Mouse (Mus musculus) CD4-positive, CD25-positive, alpha-beta regulatory T cell, adult 4 months (primary cell): Measurements from ENCODE around the gene Cdk13. TPM values are rescaled to one million over a fixed set of nuclear protein-coding genes. Genes with fewer than 3 reads are reported as not detected.

ENCODE experiments used
- ATAC-seq: one replicate; pipeline ENCODE4 v1.8.0; 2017
- polyA plus RNA-seq, 2 experiments: library from polyadenylated mRNA; unstranded; fragments of 100-300 nt; shearing (Covaris generic); gene quantifications; one replicate each; pipeline ENCODE4 v1.2.1; 2017

Cdk13 gene
- polyA plus RNA-seq, 2 experiments from 2014 or later, result 26.7 to 28.0 TPM

- no peak for ATAC-seq
Observed at GRCm38 (mm10) chr13:17754997-17755396, 49.9 kb downstream of the Cdk13 start.

- no peak for ATAC-seq
Observed at GRCm38 (mm10) chr13:17728798-17729197, 76.1 kb downstream of the Cdk13 start.

DNA sequence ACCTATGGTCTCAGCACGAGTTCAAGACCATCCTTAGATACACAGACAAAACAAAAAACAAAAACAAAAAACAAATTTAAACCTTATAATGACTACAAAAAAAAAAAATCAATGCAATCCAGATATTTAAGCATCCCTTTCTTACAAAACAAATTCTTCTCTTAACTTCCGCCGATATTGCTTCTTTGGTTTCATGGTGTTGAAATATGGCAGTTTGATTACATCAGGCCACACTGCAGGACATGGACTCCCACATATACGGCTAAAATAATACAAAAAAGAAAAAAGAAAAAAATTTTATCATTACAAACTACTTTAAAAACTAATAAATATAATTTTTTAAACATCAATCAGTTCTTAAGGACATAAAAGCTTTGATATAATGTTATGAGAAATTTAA lies 77.0 kb downstream of the Cdk13 start:
- no peak for ATAC-seq

GRCm38 (mm10) chr13:17717357-17717756 lies 87.5 kb downstream of the Cdk13 start:
- no peak for ATAC-seq

DNA sequence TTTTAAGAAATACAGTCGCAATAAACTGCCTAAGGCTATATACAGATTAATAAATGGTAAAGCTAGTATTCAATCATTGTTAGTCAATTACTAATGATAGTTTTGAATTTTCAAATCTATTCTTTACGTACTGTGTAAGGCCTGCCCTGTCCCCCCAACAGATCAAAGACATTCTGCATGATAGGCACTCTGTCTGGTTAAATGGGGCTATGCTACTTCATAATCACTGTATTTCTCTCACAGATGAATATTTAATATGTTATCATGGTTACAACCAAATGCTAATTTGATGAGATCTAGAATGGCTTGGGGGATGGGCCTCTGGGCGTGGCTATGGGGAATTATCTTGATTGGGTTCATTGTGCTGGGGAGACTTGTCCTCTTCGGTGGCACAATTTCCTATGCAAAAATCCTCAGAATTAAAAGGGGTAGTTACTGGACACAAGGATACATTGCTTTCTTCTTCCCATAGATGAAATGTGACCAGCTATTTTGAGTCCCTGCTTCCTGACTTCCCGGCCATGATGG lies 96.0 kb downstream of the Cdk13 start:
- no peak for ATAC-seq

DNA sequence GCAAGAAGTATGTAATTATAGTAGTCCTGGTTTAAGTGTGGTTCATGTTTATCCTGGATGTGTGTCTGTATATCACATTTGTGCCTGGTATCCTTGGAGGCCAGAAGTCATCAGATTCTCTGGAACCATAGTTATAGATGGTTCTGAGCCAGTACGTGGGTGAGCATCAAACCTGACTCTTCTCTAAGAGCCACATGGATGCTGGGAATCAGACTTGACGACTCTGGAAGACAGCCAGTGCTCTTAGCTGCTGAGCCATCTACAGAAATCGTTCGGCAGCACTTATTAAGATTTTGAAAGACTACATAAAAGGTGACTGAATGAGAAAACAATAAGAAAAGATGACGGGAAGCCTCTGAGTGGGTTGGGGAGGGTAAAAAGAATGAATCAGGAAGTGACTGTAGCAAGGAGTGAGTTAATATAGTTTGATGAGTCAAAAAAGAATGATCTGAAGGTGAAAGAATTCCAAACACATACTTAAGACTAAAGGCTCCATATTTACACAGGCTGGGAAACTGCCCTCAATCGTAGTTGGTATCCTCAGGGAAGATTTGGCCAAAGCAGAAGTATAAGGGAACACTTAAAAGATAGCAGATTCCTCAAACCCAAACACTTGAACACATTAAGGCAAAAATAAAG lies 99.6 kb downstream of the Cdk13 start:
- no peak for ATAC-seq

DNA sequence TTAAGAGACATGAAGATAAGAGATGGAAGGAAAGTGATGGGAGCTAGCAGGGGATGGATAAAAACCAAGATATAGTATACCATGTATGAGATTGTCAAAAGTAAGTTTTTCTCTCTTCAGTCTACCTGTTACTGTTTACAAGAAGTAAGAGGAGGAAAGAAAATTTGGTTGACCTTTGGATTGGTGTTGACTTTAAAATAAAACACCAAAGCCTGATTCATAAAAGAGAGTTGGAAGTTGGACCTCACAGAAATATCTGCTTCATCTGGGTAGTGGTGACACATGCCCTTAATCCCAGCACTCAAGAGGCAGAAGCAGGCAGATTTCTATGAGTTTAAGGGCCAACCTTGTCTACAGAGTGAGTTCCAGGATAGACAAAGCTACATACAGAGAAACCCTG lies 102.6 kb downstream of the Cdk13 start:
- no peak for ATAC-seq

GRCm38 (mm10) chr13:17701322-17701721 lies 103.6 kb downstream of the Cdk13 start:
- ATAC-seq, result no peak

DNA sequence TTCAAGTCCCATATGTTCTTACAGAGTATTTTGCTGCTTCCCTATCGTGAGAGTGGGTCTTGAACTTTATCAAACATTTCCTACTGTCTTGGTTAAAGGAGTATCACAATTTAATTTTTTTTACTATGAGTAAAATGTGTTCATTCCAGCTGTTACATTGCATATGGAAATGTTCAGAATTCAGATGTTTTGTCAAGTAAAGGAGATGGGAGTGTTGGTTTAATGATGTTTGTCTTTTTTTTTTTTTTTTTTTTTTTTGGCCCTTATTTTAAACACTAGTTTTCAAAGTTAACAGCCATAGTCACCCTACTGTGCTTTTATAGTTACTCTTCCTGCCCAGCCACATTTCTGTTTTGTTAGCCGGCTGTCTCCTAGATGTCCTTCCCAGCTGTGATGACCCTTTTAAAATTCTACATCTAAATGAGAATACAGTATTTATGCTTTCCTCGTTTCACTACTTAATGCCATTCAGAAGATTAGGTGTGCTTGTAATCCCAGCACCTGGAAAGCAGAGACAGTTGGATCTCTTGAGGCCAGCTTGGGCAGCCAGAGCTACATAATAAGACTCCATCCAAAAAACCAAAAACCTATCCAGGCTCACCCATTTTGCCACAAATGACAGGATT lies 104.7 kb downstream of the Cdk13 start:
- no peak for ATAC-seq

DNA sequence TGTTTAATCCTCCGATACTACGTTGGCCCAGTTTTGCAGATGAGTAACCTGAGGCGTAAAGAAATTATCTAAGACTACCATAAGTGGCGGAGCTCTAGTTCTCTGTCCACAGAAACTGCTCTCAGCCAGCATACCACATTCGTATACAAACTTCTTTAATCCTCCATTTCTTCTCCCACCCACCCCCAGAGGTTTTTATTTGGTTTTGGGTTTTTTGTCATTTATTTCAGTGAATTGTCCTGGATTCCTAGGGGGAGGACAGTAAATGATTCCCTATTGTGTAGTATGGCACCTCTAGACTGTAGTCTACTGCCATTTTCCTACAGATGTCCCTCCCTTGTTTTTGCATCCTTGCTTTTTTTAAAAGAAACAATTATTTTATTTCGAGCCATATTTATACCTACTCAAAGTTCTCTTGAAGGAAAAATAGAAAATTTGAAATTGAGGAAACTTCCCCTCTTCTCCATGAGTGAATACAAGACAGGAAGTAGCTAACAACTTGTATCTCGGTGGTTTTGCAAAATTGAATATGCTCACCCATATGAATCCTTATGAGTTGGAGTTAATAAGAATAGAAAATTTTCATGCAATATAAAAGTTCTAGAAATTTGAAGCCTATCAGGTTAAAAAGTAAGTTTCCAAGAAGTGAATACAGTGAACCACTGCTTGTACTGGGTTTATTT lies 108.9 kb downstream of the Cdk13 start:
- ATAC-seq, result no peak

- peak; percentile 90 for ATAC-seq
Observed at GRCm38 (mm10) chr13:17694911-17695699, 109.8 kb downstream of the Cdk13 start, which contains the start of the genes Mplkip and Sugct. Gene Mplkip, plus strand, starts transcription at chr13:17695192. Gene Sugct, minus strand, starts transcription at chr13:17695553.

DNA sequence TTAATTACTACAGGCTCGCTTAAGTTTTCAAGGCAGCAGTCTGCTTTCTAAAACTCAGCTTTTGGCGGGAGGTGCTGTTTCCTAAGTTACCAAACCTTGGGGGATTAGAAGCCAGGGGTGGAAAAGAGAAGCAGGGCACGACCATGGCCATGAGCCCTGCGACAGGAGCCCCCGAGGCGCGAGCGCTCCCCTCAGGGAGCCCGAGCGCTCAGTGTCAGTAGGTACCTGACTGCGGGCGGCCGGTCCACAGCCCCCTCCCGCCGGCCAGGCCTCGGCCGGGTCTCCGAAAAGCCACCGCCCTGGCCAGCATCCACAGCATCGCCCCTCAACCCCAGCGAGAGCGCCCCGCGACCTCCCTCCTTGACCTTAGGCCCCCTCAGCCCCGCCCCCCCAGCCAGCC lies 110.5 kb downstream of the Cdk13 start:
- ATAC-seq, result peak; percentile 3

GRCm38 (mm10) chr13:17693816-17694215 lies 111.1 kb downstream of the Cdk13 start:
- ATAC-seq, result no peak

- ATAC-seq, result no peak
Observed at GRCm38 (mm10) chr13:17691436-17691835, 113.5 kb downstream of the Cdk13 start.

- no peak for ATAC-seq
Observed at GRCm38 (mm10) chr13:17690686-17691085, 114.2 kb downstream of the Cdk13 start.

DNA sequence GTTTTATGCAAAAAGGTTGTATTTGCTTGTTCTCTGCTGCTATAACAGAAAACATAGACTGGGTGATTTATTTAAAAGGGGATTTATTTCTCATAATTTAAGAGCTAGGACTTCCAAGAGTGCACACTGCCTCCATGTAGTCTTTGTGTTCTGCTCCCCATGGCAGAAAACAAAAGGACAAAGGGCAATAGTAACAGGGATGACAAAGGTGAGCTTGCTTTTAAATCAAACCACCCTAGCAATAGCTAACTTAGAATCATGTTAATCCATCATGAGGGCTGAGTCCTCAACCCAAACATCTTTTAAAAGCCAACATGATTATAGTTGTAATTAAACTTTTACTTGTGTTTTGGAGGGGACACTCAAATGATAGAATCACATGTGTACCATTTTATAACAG lies 115.4 kb downstream of the Cdk13 start:
- no peak for ATAC-seq

DNA sequence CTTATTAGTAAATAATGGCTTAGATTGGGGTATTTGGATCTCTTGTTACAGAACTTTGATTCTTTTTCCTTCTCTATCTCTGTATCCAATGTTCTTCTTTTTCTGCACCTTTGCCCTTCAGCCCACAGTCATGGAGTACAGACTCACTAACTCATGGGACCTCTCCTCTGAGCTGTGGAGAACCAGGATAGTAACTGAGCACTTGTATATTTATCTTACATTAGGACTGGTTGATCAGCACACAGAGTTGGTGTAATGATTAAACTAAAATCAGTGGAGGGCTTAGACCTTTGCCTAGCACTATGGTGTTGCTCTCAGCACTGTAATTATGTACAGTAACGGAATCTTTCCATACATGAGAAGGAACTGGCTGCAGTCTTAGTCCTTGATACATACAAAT lies 133.8 kb downstream of the Cdk13 start:
- no peak for ATAC-seq

DNA sequence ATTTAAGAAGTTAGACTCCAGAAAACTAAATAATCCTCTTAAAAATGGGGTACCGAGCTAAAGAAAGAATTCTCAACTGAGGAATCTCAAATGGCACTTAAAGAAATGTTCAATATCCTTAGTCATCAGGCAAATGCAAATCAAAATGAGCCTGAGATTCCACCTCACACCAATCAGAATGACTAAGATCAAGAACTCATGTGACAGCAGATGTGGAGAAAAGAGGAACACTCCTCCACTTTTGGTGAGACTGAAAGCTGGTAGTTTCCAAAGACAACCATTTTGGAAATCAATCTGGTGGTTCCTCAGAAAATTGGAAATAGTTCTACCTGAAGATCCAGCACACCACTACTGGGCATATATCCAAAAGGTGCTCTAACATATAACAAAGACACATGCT lies 137.5 kb downstream of the Cdk13 start:
- ATAC-seq, result no peak
